Mouse (Mus musculus) urinary bladder, adult 18-20 months (tissue): ENCODE data around the gene Acsbg1.
A peak's percentile ranks its signal among the peaks of the same experiment; 100 is the strongest.
"Not testable (repeated sequence)": the region's sequence is repeated elsewhere in the genome, so short reads cannot be mapped to it uniquely, and the experiment has no call there.

Experiments
- DNase-seq, 2 experiments: peaks; one replicate each; pipeline ENCODE4 v3.0.0; 2022; ENCODE audit warnings: low spot score in 2 of 2, mixed read lengths in 2 of 2

The Acsbg1 gene

GRCm38 (mm10) chr9:54661605-54662377, at the start of gene Acsbg1:
Acsbg1 (minus strand) TSS chr9:54661870.
- no peak for DNase-seq

DNA sequence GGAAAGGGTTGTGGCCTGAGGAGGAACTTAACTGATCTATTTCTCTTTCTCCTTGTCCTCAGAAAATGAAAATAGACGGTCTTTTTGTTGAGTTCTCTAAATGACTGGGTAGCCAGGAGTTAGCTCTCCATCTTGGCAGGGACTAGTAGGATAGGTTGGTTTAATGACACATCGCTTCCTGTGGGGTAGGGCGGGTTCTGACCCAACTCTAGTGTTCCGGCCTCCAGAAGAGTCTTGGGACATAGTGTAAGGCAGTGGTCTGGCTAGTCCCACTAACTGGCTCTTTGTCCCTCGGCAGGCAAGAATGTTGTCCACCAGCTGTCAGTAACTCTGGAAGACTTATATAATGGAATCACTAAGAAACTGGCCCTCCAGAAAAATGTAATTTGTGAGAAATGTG, 46.4 kb upstream of the Acsbg1 start:
- DNase-seq = no peak

DNA sequence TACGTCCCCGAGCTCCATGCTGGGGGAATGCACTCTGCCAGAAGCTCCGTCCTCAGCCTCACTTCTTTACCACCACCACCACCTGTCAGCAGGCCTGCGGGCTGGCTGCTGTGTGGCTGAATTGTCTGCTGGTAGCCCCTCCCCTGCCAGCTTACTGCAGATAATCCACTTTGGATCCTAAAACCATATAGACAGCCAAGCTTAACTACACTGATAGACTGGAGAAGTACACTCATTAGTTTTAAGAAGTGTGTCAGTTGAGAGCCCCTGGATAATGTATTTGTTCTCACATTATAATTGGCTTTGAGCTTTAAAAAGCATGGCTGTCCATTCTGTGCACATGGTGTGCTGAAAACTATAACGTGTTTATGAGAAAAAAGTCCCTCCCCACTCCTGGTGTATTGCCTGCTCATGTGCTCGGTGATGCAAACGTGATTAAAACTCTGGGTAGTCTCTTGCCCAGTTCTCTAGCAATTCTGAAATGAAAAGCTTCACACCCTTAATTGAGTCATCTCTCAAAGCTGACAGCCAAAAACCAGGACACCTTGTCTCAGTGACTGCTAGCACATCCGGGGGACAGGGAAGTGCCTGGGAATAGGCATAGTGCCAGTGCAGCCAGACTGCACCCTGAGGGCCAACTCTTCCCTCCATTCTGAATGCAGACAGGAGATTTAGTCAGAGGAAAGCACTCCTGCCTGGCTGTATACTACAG, 45.8 kb upstream of the Acsbg1 start:
- no peak for DNase-seq

- no peak for DNase-seq
Measured at GRCm38 (mm10) chr9:54705561-54705960, 43.9 kb upstream of the Acsbg1 start.

DNA sequence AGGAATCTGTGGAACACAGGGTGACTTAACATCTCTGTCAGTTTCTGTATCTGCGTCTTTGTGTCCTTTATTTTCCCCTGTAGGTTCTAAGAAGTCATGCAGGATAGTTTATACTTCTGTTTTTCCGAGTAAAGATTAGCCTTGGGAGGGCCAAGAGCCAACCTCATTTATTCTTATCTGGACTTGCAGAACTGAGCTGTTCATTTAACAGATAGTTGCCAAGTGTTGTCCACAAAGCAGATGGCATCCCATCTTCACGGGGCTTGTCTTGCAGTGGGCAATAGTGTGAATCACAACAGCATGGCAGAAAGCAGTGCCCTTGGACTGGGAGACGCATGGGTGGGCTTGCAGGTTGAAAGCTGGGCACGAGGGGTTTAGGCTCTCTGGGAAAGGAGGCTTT, 42.7 kb upstream of the Acsbg1 start:
- DNase-seq = no peak

GRCm38 (mm10) chr9:54702581-54702980, 40.9 kb upstream of the Acsbg1 start:
- no peak for DNase-seq

DNA sequence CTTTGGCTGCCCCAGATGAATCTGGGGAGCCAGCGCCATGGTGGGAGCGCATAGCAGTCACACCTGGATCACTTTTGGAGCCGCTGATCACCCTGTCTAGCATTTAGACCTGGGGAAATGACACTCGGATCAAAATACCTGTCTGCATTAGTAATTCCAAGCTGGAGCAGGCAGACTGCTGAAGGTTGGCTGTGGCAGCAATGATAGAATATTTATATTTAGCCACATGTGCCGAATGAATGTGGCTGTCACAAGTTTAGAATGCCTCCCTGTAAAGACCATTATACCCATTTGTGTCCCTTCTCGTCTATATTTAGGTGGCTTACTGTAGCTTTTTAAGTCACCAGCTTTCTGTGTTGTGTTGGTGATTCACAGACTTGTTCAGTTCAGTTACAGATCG, 39.1 kb upstream of the Acsbg1 start:
- no peak for DNase-seq

DNA sequence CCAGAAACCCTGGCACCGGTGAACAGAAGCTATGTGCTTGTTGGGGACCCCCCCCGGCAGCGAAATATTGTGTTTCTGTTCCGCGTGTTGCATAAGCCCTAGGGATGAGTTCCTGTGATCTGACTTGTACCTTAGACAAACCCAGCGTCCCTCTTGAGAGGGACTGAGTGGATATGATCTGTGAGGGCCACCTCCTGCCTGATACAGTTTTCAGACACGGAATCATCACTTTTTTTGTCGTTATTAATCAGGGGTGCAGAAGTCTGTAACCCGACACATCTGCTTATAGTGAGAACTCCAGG, 38.5 kb upstream of the Acsbg1 start:
- DNase-seq = no peak

- DNase-seq = peak; percentile 73 to 78
Measured at GRCm38 (mm10) chr9:54699345-54700173, 37.9 kb upstream of the Acsbg1 start.

DNA sequence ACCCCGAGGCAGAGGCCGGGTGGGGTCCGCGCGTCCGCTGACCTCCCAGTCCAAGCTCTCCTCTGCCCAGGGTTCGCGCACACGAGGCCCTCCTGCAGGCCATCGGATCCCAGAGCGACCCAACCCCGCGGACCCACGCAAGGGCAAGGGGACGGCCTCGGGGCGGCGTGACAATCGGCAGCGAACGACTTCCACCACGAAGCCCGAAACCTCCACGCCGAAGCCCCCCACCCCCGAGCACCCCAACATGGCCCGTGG, 37.3 kb upstream of the Acsbg1 start:
- no peak for DNase-seq

- DNase-seq = no peak
Measured at GRCm38 (mm10) chr9:54698318-54699086, 36.8 kb upstream of the Acsbg1 start, which contains the start of gene Dnaja4. Dnaja4 (plus strand) TSS chr9:54698873.

DNA sequence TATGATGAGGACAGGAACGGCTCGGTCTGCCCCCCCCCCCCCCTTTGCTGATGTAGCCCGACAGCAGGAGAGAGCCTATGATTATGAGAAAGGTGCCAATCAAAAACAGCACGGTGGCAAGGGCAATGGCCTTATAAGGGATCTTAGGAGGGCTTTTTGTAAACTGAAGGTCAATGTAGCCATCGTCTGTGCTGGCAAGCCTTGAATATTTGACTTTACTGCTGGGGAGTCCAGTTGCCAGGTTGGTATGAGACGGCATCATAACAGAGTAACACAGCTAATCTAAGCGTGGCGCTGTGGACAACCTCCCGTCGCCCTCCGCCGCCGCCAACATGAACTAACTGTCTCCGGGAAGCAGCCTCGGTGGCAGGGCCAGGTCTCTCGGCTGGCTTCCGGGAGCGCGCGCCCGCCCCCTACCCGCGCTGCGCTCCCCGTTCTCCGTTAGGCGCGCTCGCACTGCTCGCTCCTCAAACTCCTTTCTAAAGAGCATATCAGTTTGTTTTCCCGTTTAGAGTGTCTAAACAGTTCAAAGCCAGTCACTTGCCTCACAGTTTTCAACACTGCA, 29.7 kb upstream of the Acsbg1 start:
- DNase-seq = not testable (repeated sequence)

- not testable (repeated sequence) for DNase-seq
Measured at GRCm38 (mm10) chr9:54690697-54691096, 29.0 kb upstream of the Acsbg1 start.

- no peak for DNase-seq
Measured at GRCm38 (mm10) chr9:54689446-54689845, 27.8 kb upstream of the Acsbg1 start.

GRCm38 (mm10) chr9:54687246-54688236, 25.9 kb upstream of the Acsbg1 start:
- no peak for DNase-seq

DNA sequence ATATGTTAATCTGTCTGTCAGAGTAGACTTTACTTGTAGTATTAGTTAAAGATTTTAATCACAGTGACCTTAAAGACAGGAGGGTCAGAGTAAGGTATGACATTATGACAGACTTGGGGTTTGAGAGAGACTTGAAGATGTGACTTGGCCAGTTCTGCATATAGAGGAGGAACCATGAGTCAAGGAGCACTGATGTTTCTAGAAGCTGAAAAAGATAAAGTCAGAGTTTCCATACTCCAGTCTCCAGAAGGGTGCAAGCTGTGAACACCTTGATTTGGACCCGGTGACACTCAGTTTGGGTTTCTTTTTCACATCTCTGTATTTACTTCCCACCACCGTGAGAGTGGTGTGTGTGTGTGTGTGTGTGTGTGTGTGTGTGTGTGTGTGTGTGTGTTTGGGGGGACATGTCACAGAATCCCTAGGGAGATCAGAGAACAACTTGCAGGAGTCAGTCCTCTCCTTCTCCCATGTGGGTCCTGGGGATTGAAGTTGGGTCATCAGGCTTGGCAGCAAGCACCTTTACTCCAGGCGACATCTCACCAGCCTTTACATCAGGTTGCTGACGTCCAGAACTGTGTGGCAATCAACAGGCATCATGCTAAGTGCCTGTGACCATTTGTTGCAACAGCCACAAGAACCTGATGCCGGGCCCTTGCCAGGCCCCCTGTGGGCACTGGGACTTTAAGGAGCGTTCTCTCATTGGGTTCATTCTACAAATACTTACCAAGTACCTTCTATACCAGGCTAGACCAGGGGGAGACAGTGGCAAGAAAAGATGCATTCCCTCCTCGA, 22.3 kb upstream of the Acsbg1 start:
- no peak for DNase-seq

GRCm38 (mm10) chr9:54682846-54683245, 21.2 kb upstream of the Acsbg1 start:
- no peak for DNase-seq

DNA sequence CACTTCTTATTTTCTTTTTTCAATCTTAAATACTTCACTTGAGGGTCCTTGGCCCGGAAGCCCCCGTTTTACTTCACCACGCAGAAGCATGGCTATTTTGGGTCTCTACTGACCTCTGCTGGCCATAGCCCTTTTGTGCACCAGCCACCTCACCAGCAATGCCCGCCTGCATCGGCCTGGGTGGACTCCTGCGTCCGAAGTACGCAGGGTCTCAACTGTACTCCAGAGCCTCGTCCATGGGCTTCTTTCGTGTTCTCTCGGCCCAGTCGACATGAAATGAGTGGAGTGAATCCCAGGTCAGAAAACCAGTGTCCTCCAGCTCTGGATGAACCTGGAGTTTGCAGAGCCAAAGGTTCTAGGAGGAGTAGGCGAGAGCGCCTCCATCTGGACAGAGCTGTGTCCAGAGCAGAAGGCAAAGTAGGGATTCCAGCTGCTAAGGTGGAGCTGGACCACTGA, 14.9 kb upstream of the Acsbg1 start:
- peak; percentile 54 to 68 for DNase-seq

DNA sequence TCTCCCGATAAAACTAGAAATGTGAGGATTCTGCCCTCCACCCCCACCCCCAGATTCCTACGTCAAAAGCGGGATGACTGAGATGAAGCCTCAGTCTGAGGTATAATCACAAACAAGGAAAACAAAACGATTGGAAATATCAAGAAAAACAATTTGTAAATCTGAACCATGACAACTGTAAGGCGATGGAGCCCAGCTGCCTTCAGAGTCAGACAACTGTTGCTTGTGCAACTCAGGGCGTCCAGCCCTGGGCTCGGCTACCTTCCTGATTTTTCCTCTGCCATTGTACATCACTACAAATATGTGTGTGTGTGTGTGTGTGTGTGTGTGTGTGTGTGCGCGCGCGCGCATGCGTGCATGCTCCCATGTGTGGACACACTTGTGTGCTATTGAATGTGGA, 12.2 kb upstream of the Acsbg1 start:
- no peak for DNase-seq

DNA sequence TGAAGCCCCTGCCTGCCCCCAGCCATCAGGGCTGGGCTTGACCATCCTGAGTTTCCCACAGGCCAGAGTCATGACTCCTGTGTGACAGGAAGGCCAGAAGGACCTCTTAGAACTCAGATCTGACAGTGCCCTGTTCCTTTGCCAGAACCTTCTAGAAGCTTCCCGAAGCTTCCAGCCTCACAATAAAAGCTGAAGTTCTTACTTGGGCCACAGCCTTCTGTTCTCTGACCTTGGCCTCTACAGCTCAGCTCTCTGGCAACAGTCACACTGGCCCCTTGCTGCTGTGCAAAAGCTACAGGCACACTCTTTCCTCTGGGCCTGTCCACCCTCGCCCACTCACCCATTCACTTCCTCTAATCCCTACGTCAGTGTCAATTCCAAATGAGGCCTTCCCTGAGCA, 10.3 kb upstream of the Acsbg1 start:
- DNase-seq = no peak
